Mouse (Mus musculus): ENCODE results near the gene Ces2a. TPM values are rescaled to one million over a fixed set of nuclear protein-coding genes. Genes with fewer than 3 reads are reported as not detected.
A peak's percentile ranks its signal among the peaks of the same experiment; 100 is the strongest.

The Ces2a gene
- total and polyA plus RNA-seq, 2 experiments from 2014 or later = not detected

- WGBS = 72% methylated on average over 6 of the region's 6 CpGs
- Histone ChIP-seq H3K4me2 (ENCODE audit: low read depth, low read length, poor library complexity, severe bottlenecking) (no peak overlapping the region), H3K4me3 (ENCODE audit: low read depth, low read length) (no peak overlapping the region), H3K36me3 (ENCODE audit: insufficient read depth, low read length) (no peaks in the 10 kb centered on the region), H3K9me3 (ENCODE audit: low read length) (no peaks in the 10 kb centered on the region), H3K27ac (ENCODE audit: low read depth, low read length) (no peak overlapping the region), H3K4me1 (ENCODE audit: insufficient read depth, low read length) (no peaks in the 10 kb centered on the region), H3K9ac (replicated peaks; ENCODE audit: low read length, poor library complexity, severe bottlenecking) (no peak overlapping the region), H3K27me3 (ENCODE audit: insufficient read depth, low read length) (no peaks in the 10 kb centered on the region)
- ATAC-seq (ENCODE audit: low FRiP score) (no peak), DNase-seq (ENCODE audit: low spot score) (no peak)
- TF ChIP-seq CTCF (IDR thresholded peaks at IDR 0.05) = no peak
These were observed 1.8 kb upstream of the Ces2a start for GRCm38 (mm10) chr8:104731969-104732368.

DNA sequence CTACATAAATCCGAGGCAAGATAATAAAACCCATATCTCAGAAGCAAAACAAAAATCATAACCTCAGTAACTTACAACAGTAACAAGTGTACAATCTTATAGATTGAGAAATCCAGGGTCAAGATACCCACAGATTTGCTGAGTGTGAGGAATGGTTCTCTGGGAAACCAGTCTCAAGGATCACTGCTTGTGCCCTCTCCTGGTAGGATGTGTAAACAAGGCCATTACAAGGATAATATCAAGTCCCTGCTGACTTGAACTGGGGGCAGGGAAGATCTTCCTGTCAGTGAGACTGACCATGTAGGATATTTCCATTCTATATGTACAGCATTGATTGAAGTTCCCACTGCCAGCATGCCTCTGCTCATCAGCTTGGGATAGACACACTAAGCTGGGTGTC lies 8.2 kb downstream of the Ces2a start:
- H3K27ac ChIP-seq (ENCODE audit: low read depth, low read length) = no peak overlapping the region
- 84% methylated on average over 1 of the region's 1 CpGs for WGBS
- H3K4me2 ChIP-seq (ENCODE audit: low read depth, low read length, poor library complexity, severe bottlenecking) = no peak overlapping the region
- no peaks in the 10 kb centered on the region for H3K27me3 ChIP-seq (ENCODE audit: insufficient read depth, low read length)
- no peak overlapping the region for H3K4me3 ChIP-seq (ENCODE audit: low read depth, low read length)
- H3K9ac ChIP-seq (replicated peaks; ENCODE audit: low read length, poor library complexity, severe bottlenecking) = no peak overlapping the region
- H3K4me1 ChIP-seq (ENCODE audit: insufficient read depth, low read length) = no peaks in the 10 kb centered on the region
- DNase-seq (ENCODE audit: low spot score) (no peak), ATAC-seq (ENCODE audit: low FRiP score) (no peak)
- no peaks in the 10 kb centered on the region for H3K9me3 ChIP-seq (ENCODE audit: low read length)
- no peaks in the 10 kb centered on the region for H3K36me3 ChIP-seq (ENCODE audit: insufficient read depth, low read length)
- no peak for TF ChIP-seq CTCF (IDR thresholded peaks at IDR 0.05)

DNA sequence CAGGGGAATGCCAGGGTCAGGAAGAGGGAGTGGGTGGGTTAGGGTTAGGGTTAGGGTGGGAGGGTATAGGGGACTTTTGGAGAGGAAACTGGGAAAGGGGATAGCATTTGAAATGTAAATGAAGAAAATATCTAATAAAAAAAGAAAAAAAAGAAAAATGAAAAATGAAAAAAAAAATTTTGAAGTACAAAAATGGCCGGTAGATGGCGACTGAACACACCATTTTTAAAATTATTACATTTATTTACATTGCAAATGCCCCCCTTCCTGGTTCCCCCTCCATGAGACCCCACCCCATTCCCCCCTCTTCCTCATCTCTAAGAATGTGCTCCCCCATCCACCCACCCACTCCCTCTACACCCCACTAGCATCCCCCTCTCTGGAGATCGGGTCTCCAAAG lies 9.6 kb downstream of the Ces2a start:
- H3K4me1 ChIP-seq (ENCODE audit: insufficient read depth, low read length) = no peaks in the 10 kb centered on the region
- DNase-seq (ENCODE audit: low spot score) = no peak
- no peak overlapping the region for H3K4me2 ChIP-seq (ENCODE audit: low read depth, low read length, poor library complexity, severe bottlenecking)
- no peak overlapping the region for H3K9ac ChIP-seq (replicated peaks; ENCODE audit: low read length, poor library complexity, severe bottlenecking)
- H3K36me3 ChIP-seq (ENCODE audit: insufficient read depth, low read length) = no peaks in the 10 kb centered on the region
- no peak overlapping the region for H3K4me3 ChIP-seq (ENCODE audit: low read depth, low read length)
- H3K27ac ChIP-seq (ENCODE audit: low read depth, low read length) = no peak overlapping the region
- 79% methylated on average over 3 of the region's 3 CpGs for WGBS
- no peak for ATAC-seq (ENCODE audit: low FRiP score)
- H3K9me3 ChIP-seq (ENCODE audit: low read length) = no peaks in the 10 kb centered on the region
- H3K27me3 ChIP-seq (ENCODE audit: insufficient read depth, low read length) = no peaks in the 10 kb centered on the region
- no peak for TF ChIP-seq CTCF (IDR thresholded peaks at IDR 0.05)

DNA sequence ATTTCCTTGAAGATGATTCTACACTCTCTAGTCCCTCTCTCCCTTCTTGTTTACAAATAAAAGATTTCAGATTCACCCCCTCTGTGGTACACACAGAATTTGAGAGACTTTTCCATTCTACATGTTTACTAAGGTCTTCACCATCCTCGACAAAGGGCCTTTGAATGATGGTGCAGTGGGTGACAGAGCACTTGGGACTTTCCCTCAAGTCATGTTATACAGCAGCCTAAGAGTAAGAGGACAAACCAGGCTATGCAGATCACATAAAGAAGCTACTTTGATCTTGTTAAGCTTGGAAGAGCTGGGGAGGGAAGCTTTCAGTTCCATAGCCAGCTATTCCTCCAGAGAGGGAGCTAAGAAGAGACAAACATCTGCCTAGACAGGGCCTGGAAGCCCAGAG lies 19.0 kb downstream of the Ces2a start:
- WGBS = 79% methylated on average over 1 of the region's 1 CpGs
- no peak for ATAC-seq (ENCODE audit: low FRiP score)

GRCm38 (mm10) chr8:104757621-104758020 lies 23.8 kb downstream of the Ces2a start:
- Histone ChIP-seq H3K27ac (ENCODE audit: low read depth, low read length) (no peak overlapping the region), H3K4me3 (ENCODE audit: low read depth, low read length) (no peak overlapping the region), H3K4me2 (ENCODE audit: low read depth, low read length, poor library complexity, severe bottlenecking) (no peak overlapping the region), H3K9me3 (ENCODE audit: low read length) (no peaks in the 10 kb centered on the region), H3K4me1 (ENCODE audit: insufficient read depth, low read length) (no peaks in the 10 kb centered on the region), H3K9ac (replicated peaks; ENCODE audit: low read length, poor library complexity, severe bottlenecking) (no peak overlapping the region), H3K36me3 (ENCODE audit: insufficient read depth, low read length) (no peaks in the 10 kb centered on the region), H3K27me3 (ENCODE audit: insufficient read depth, low read length) (no peaks in the 10 kb centered on the region)
- no peak for TF ChIP-seq CTCF (IDR thresholded peaks at IDR 0.05)
- WGBS = 39% methylated on average over 1 of the region's 1 CpGs
- DNase-seq (ENCODE audit: low spot score) (peak; percentile 53), ATAC-seq (ENCODE audit: low FRiP score) (peak; percentile 54)

More for the DNA sequence above, 19.0 kb downstream of the Ces2a start:
- Histone ChIP-seq H3K4me1 (ENCODE audit: insufficient read depth, low read length) (no peaks in the 10 kb centered on the region), H3K4me3 (ENCODE audit: low read depth, low read length) (no peak overlapping the region), H3K9ac (replicated peaks; ENCODE audit: low read length, poor library complexity, severe bottlenecking) (no peak overlapping the region), H3K27ac (ENCODE audit: low read depth, low read length) (no peak overlapping the region), H3K27me3 (ENCODE audit: insufficient read depth, low read length) (no peaks in the 10 kb centered on the region), H3K36me3 (ENCODE audit: insufficient read depth, low read length) (no peaks in the 10 kb centered on the region), H3K9me3 (ENCODE audit: low read length) (no peaks in the 10 kb centered on the region), H3K4me2 (ENCODE audit: low read depth, low read length, poor library complexity, severe bottlenecking) (no peak overlapping the region)
- no peak for DNase-seq (ENCODE audit: low spot score)
- TF ChIP-seq CTCF (IDR thresholded peaks at IDR 0.05) = no peak

- no peak for TF ChIP-seq CTCF (IDR thresholded peaks at IDR 0.05)
- Histone ChIP-seq H3K27ac (ENCODE audit: low read depth, low read length) (no peak overlapping the region), H3K9me3 (ENCODE audit: low read length) (no peaks in the 10 kb centered on the region), H3K9ac (replicated peaks; ENCODE audit: low read length, poor library complexity, severe bottlenecking) (no peak overlapping the region), H3K27me3 (ENCODE audit: insufficient read depth, low read length) (no peaks in the 10 kb centered on the region), H3K4me2 (ENCODE audit: low read depth, low read length, poor library complexity, severe bottlenecking) (no peak overlapping the region), H3K4me1 (ENCODE audit: insufficient read depth, low read length) (no peaks in the 10 kb centered on the region), H3K36me3 (ENCODE audit: insufficient read depth, low read length) (no peaks in the 10 kb centered on the region), H3K4me3 (ENCODE audit: low read depth, low read length) (no peak overlapping the region)
- 85% methylated on average over 2 of the region's 2 CpGs for WGBS
- DNase-seq (ENCODE audit: low spot score) (peak; percentile 18), ATAC-seq (ENCODE audit: low FRiP score) (0 out of 2 replicates have a peak, but pooled peaks have one; percentile 49)
These were observed 24.4 kb downstream of the Ces2a start for GRCm38 (mm10) chr8:104758209-104758608.

Measured in midbrain, postnatal 0 days (tissue).